Mouse (Mus musculus) liver, postnatal 0 days (tissue): ENCODE data around the gene Klrb1f. TPM values are rescaled to one million over a fixed set of nuclear protein-coding genes. Genes with fewer than 3 reads are reported as not detected.
A peak's percentile ranks its signal among the peaks of the same experiment; 100 is the strongest.

Experiments used
- ATAC-seq: fragments of 200-750 bp; cut with Nextera tagmentation; 2 replicates; pipeline ENCODE4 v1.8.0; 2017; ENCODE audit warnings: mild to moderate bottlenecking, moderate library complexity
- DNase-seq: peaks from one replicate; pipeline ENCODE4 v3.0.0-alpha.2; 2016
- H3K27ac ChIP-seq: fragments of 300-500 bp; sonication (generic); 2 replicates; pipeline ENCODE4 v1.5.1; 2014; ENCODE audit warnings: antibody characterized with exemption, moderate library complexity, mild to moderate bottlenecking, low read depth
- H3K27me3 ChIP-seq: fragments of 300-500 bp; sonication (generic); 2 replicates; pipeline ENCODE4 v1.6.1; 2014; ENCODE audit warnings: low read length, control low read depth, mixed read lengths; ENCODE audit not compliant: insufficient read depth
- H3K36me3 ChIP-seq: fragments of 300-500 bp; sonication (generic); replicated peaks from 2 replicates; pipeline ENCODE4 v1.6.1; 2014; ENCODE audit warnings: mild to moderate bottlenecking, control low read depth, low read length, moderate library complexity, mixed read lengths; ENCODE audit not compliant: insufficient read depth
- H3K4me1 ChIP-seq: fragments of 300-500 bp; sonication (generic); 2 replicates; pipeline ENCODE4 v1.6.1; 2014; ENCODE audit warnings: antibody characterized with exemption, mild to moderate bottlenecking, control low read depth; ENCODE audit not compliant: insufficient read depth
- H3K4me2 ChIP-seq: fragments of 300-500 bp; sonication (generic); 2 replicates; pipeline ENCODE4 v1.6.1; 2014; ENCODE audit warnings: low read depth, mild to moderate bottlenecking, low read length, moderate library complexity, mixed read lengths
- H3K4me3 ChIP-seq: fragments of 300-500 bp; sonication (generic); 2 replicates; pipeline ENCODE4 v1.5.1; 2014; ENCODE audit warnings: low read depth, low read length
- H3K9ac ChIP-seq: fragments of 300-500 bp; sonication (generic); replicated peaks from 2 replicates; pipeline ENCODE4 v1.6.1; 2014; ENCODE audit warnings: mild to moderate bottlenecking, moderate library complexity
- H3K9me3 ChIP-seq: fragments of 300-500 bp; sonication (generic); 2 replicates; pipeline ENCODE4 v1.6.1; 2016; ENCODE audit warnings: mild to moderate bottlenecking, control low read depth, low read length, mixed read lengths
- CTCF ChIP-seq: sonication (generic); IDR thresholded peaks from 2 replicates; pipeline ENCODE4 v1.5.1; 2016; ENCODE audit warnings: antibody characterized with exemption, low read depth
- EP300 ChIP-seq: IDR thresholded peaks from 2 replicates; pipeline ENCODE4 v1.6.1; 2016; ENCODE audit warnings: antibody characterized with exemption, low read depth, mild to moderate bottlenecking
- WGBS: fragments of 180-500 bp; shearing (Covaris S2); extraction: QIAGEN DNeasy Blood & Tissue Kit; methylation state at CpG from one replicate; pipeline ENCODE4 v1.1.7; 2014; ENCODE audit not compliant: insufficient replicate concordance; 5-methylcytosine and 5-hydroxymethylcytosine counted together
- polyA plus RNA-seq: library from polyadenylated mRNA; unstranded; fragments of >200 nt; fragmentation: Nextera tagmentation; extraction: Ambion mirVana; gene quantifications from 2 replicates; pipeline ENCODE4 v1.2.1, GENCODE M21; 2015

Klrb1f gene
- polyA plus RNA-seq, 1 experiment from 2014 or later, result 0.27 TPM

DNA sequence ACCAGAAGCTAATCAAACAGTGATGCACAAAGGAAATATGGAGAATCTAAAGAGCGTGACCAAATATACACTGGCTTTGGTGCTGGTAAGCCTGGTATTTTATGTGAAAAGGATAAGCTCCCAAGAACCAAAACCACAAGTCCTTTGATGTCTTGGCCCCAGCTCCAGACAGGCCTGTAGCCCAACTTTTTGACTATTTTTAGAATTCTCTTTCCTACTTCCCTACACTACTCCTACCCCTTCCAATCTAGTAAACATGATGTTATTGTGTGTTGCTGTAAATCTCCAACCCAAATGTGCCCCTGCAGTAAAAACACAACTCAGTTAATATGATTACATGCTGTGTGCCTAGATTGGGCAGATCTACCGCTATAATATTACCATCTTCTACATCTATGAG lies 4.2 kb upstream of the Klrb1f start:
- H3K27me3 ChIP-seq, result no peaks in the 10 kb centered on the region
- WGBS, result 85% methylated on average over 2 of the region's 2 CpGs
- no peak overlapping the region for H3K27ac ChIP-seq
- H3K9ac ChIP-seq, result no peak overlapping the region
- no peaks in the 10 kb centered on the region for H3K9me3 ChIP-seq
- ATAC-seq, result no peak
- no peaks in the 10 kb centered on the region for H3K4me1 ChIP-seq
- no peak for DNase-seq
- H3K4me2 ChIP-seq, result no peak overlapping the region
- TF ChIP-seq CTCF (no peak), EP300 (no peak)
- no peak overlapping the region for H3K4me3 ChIP-seq
- no peaks in the 10 kb centered on the region for H3K36me3 ChIP-seq

- ATAC-seq, result no peak
- H3K4me3 ChIP-seq, result no peak overlapping the region
- no peaks in the 10 kb centered on the region for H3K9me3 ChIP-seq
- no peak overlapping the region for H3K4me2 ChIP-seq
- H3K27ac ChIP-seq, result no peak overlapping the region
- no peak for TF ChIP-seq EP300
- no peak for TF ChIP-seq CTCF
- no peaks in the 10 kb centered on the region for H3K27me3 ChIP-seq
- DNase-seq, result no peak
- no peaks in the 10 kb centered on the region for H3K36me3 ChIP-seq
- no peaks in the 10 kb centered on the region for H3K4me1 ChIP-seq
- no peak overlapping the region for H3K9ac ChIP-seq
Observed at GRCm38 (mm10) chr6:129042470-129042869, 3.2 kb upstream of the Klrb1f start.

GRCm38 (mm10) chr6:129048381-129048780 lies 2.7 kb downstream of the Klrb1f start:
- DNase-seq (no peak), ATAC-seq (no peak)
- Histone ChIP-seq H3K4me2 (0 out of 2 replicates have a peak overlapping the region, but pooled peaks have one; percentile 69), H3K27ac (0 out of 2 replicates have a peak overlapping the region, but pooled peaks have one; percentile 26), H3K4me1 (peaks cover 4% of the 10 kb centered on the region; the same call in 1 of the 2 replicates), H3K9ac (no peak overlapping the region), H3K27me3 (no peaks in the 10 kb centered on the region), H3K36me3 (no peaks in the 10 kb centered on the region), H3K9me3 (no peaks in the 10 kb centered on the region), H3K4me3 (no peak overlapping the region)
- TF ChIP-seq CTCF, result no peak
- no peak for TF ChIP-seq EP300
- 43% methylated on average over 4 of the region's 4 CpGs for WGBS

- peak; percentile 89 for ATAC-seq
- TF ChIP-seq CTCF (0 out of 2 replicates have a peak, but pooled peaks have one; percentile 9), EP300 (no peak)
- H3K4me1 ChIP-seq, result peaks cover 4% of the 10 kb centered on the region; the same call in 1 of the 2 replicates
- peak overlapping the region; percentile 28 for H3K9ac ChIP-seq
- 0 out of 2 replicates have a peak overlapping the region, but pooled peaks have one; percentile 60 for H3K27ac ChIP-seq
- WGBS, result 1% methylated on average over 13 of the region's 13 CpGs
- peak overlapping the region; percentile 69 for H3K4me2 ChIP-seq
- no peaks in the 10 kb centered on the region for H3K9me3 ChIP-seq
- peak; percentile 83 for DNase-seq
- no peaks in the 10 kb centered on the region for H3K36me3 ChIP-seq
- peak overlapping the region; percentile 32 for H3K4me3 ChIP-seq
- H3K27me3 ChIP-seq, result no peaks in the 10 kb centered on the region
Observed at GRCm38 (mm10) chr6:129048857-129049473, 3.3 kb downstream of the Klrb1f start.

DNA sequence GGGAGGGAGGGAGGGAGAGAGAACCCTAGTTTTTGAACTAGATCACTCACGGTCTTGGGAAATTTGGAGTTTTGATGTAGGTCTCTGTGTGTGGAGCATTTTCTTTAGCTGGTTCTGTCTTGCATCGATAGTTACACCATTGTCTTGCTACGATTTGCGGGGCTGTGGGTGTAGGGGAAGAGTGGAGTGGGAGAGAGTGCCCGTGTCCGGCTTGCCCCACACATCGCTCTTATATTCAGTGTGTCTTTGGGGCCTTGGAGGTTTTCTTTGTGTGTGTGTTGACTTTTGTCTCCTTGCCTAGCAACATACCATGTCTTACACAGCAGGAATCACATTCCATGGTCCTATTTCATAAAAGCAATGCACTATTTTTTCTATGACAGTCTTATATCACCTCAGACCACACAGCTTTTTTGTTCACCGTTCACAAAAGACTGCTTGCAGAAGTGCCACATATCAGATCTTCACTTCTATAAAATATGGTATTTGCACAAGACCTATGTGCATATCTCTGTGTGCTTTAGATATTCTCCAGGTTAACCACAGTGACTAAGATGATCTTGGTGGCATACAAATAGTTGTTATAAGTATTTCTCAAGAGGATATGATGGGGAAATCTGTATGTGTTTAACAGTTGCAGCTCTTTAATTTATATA lies 4.0 kb downstream of the Klrb1f start:
- no peaks in the 10 kb centered on the region for H3K27me3 ChIP-seq
- H3K4me2 ChIP-seq, result peak overlapping the region; percentile 67
- no peaks in the 10 kb centered on the region for H3K9me3 ChIP-seq
- no peaks in the 10 kb centered on the region for H3K36me3 ChIP-seq
- no peak for TF ChIP-seq EP300
- TF ChIP-seq CTCF, result no peak
- no peak overlapping the region for H3K4me3 ChIP-seq
- ATAC-seq (peak; percentile 18; the same call in 1 of the 2 replicates), DNase-seq (no peak)
- peak overlapping the region; percentile 46; the same call in 1 of the 2 replicates for H3K9ac ChIP-seq
- WGBS, result 5% methylated on average over 8 of the region's 8 CpGs
- peak overlapping the region; percentile 66; the same call in 1 of the 2 replicates for H3K27ac ChIP-seq
- H3K4me1 ChIP-seq, result peaks cover 4% of the 10 kb centered on the region; the same call in 1 of the 2 replicates

DNA sequence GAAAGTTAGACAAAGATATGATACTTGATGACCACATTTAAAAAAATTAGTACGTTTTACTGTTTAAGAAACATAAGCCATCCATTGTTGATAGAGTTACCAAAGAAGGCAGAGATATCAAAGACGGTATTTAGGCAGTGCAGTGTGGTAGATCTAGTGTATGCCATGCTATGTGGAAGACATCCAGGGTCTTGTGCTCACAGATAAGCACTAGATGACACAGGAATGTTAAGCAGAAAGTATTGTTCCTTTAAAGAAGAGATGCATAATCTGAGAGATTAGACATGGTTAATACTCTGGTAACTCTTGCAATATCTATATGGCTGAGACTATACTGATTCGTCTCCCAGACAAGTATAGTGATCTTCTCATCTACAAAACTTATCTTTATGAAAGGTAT lies 5.4 kb downstream of the Klrb1f start:
- ATAC-seq, result no peak
- no peak for TF ChIP-seq EP300
- no peak for TF ChIP-seq CTCF
- Histone ChIP-seq H3K4me1 (peaks cover 4% of the 10 kb centered on the region; the same call in 1 of the 2 replicates), H3K4me3 (no peak overlapping the region), H3K27ac (no peak overlapping the region), H3K4me2 (no peak overlapping the region), H3K36me3 (no peaks in the 10 kb centered on the region), H3K27me3 (no peaks in the 10 kb centered on the region), H3K9me3 (no peaks in the 10 kb centered on the region), H3K9ac (no peak overlapping the region)
- no peak for DNase-seq
- 57% methylated on average over 3 of the region's 3 CpGs for WGBS
